Mouse (Mus musculus): Measurements from ENCODE around the gene Ppil1. TPM values are rescaled to one million over a fixed set of nuclear protein-coding genes. Genes with fewer than 3 reads are reported as not detected.

Gene Ppil1
- polyA plus RNA-seq, 1 experiment, result 5.0 TPM

GRCm38 (mm10) chr17:29231109-29231508 is 32.9 kb downstream of the Ppil1 start:
- Histone ChIP-seq H3K9me3 (ENCODE audit: control insufficient read depth, low read length) (no peaks in the 10 kb centered on the region), H3K4me3 (replicated peaks) (no peak overlapping the region), H3K4me1 (ENCODE audit: control insufficient read depth) (no peaks in the 10 kb centered on the region), H3K27me3 (ENCODE audit: control insufficient read depth) (peaks cover 22% of the 10 kb centered on the region), H3K36me3 (ENCODE audit: control insufficient read depth) (no peaks in the 10 kb centered on the region)
- no peak for TF ChIP-seq TAL1 (IDR thresholded peaks at IDR 0.05; ENCODE audit: low read length)
- no peak for TF ChIP-seq GATA1 (IDR thresholded peaks at IDR 0.05; ENCODE audit: low read length)

- Histone ChIP-seq H3K9me3 (ENCODE audit: control insufficient read depth, low read length) (no peaks in the 10 kb centered on the region), H3K36me3 (ENCODE audit: control insufficient read depth) (no peaks in the 10 kb centered on the region), H3K4me3 (replicated peaks) (no peak overlapping the region), H3K4me1 (ENCODE audit: control insufficient read depth) (no peaks in the 10 kb centered on the region), H3K27me3 (ENCODE audit: control insufficient read depth) (no peaks in the 10 kb centered on the region; the same call in 1 of the 2 replicates)
- TF ChIP-seq GATA1 (IDR thresholded peaks at IDR 0.05; ENCODE audit: low read length) (no peak), TAL1 (IDR thresholded peaks at IDR 0.05; ENCODE audit: low read length) (no peak)
These were observed 43.4 kb downstream of the Ppil1 start for GRCm38 (mm10) chr17:29220631-29221030.

DNA sequence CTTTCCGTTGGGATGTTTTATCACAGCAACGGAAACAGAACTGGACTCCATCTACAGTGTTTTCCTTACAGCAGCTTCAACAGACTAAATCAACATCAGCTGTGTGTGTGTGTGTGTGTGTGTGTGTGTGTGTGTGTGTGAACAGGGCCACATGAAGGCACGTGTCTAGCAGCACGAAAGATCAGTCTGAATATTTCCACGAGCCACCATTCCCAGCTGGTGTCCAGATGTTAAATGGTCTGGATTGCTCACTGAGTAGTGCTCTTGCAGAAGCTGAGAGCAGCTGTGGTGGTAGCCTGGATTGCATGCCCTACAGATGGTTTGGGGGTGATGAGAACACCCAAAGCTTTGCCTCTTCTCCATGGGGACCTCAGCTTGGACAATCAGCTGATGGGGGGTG is 46.0 kb downstream of the Ppil1 start:
- Histone ChIP-seq H3K9me3 (ENCODE audit: control insufficient read depth, low read length) (no peaks in the 10 kb centered on the region), H3K4me1 (ENCODE audit: control insufficient read depth) (no peaks in the 10 kb centered on the region), H3K27me3 (ENCODE audit: control insufficient read depth) (peaks cover 5% of the 10 kb centered on the region), H3K4me3 (replicated peaks) (no peak overlapping the region), H3K36me3 (ENCODE audit: control insufficient read depth) (no peaks in the 10 kb centered on the region)
- no peak for TF ChIP-seq TAL1 (IDR thresholded peaks at IDR 0.05; ENCODE audit: low read length)
- TF ChIP-seq GATA1 (IDR thresholded peaks at IDR 0.05; ENCODE audit: low read length), result no peak

DNA sequence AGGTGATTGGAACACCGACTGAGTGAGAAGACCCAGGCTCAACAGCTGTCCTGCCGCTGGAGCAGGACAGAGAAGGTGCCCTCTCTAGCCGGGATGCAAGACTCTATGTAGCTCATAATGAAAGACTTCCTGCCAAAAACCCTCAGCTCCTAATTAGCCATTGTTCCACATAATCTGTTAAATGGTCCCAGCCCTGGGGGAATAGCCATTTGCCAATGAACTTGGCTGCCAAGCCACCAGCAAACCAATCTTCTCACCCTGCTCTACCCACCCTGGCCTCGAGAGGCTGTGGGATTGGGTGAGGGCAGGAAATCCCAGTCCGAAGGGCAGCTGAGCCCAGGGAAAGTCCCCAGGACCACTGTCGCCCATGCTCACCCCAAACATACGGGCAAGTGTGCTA is 47.9 kb downstream of the Ppil1 start:
- Histone ChIP-seq H3K9me3 (ENCODE audit: control insufficient read depth, low read length) (no peaks in the 10 kb centered on the region), H3K36me3 (ENCODE audit: control insufficient read depth) (no peaks in the 10 kb centered on the region), H3K4me1 (ENCODE audit: control insufficient read depth) (no peaks in the 10 kb centered on the region), H3K4me3 (replicated peaks) (no peak overlapping the region), H3K27me3 (ENCODE audit: control insufficient read depth) (peaks cover 5% of the 10 kb centered on the region)
- TF ChIP-seq GATA1 (IDR thresholded peaks at IDR 0.05; ENCODE audit: low read length) (no peak), TAL1 (IDR thresholded peaks at IDR 0.05; ENCODE audit: low read length) (no peak)

- Histone ChIP-seq H3K4me1 (ENCODE audit: control insufficient read depth) (no peaks in the 10 kb centered on the region), H3K9me3 (ENCODE audit: control insufficient read depth, low read length) (no peaks in the 10 kb centered on the region), H3K27me3 (ENCODE audit: control insufficient read depth) (peaks cover 5% of the 10 kb centered on the region), H3K4me3 (replicated peaks) (no peak overlapping the region), H3K36me3 (ENCODE audit: control insufficient read depth) (no peaks in the 10 kb centered on the region)
- TF ChIP-seq GATA1 (IDR thresholded peaks at IDR 0.05; ENCODE audit: low read length), result no peak
- no peak for TF ChIP-seq TAL1 (IDR thresholded peaks at IDR 0.05; ENCODE audit: low read length)
These were observed 49.3 kb downstream of the Ppil1 start for GRCm38 (mm10) chr17:29214655-29215054.

- no peak overlapping the region for H3K4me3 ChIP-seq (replicated peaks)
- no peaks in the 10 kb centered on the region for H3K9me3 ChIP-seq (ENCODE audit: control insufficient read depth, low read length)
- H3K36me3 ChIP-seq (ENCODE audit: control insufficient read depth), result no peaks in the 10 kb centered on the region
- peaks cover 5% of the 10 kb centered on the region for H3K27me3 ChIP-seq (ENCODE audit: control insufficient read depth)
- TF ChIP-seq GATA1 (IDR thresholded peaks at IDR 0.05; ENCODE audit: low read length), result no peak
- TF ChIP-seq TAL1 (IDR thresholded peaks at IDR 0.05; ENCODE audit: low read length), result no peak
- no peaks in the 10 kb centered on the region for H3K4me1 ChIP-seq (ENCODE audit: control insufficient read depth)
These were observed 49.9 kb downstream of the Ppil1 start for GRCm38 (mm10) chr17:29214193-29214456.

DNA sequence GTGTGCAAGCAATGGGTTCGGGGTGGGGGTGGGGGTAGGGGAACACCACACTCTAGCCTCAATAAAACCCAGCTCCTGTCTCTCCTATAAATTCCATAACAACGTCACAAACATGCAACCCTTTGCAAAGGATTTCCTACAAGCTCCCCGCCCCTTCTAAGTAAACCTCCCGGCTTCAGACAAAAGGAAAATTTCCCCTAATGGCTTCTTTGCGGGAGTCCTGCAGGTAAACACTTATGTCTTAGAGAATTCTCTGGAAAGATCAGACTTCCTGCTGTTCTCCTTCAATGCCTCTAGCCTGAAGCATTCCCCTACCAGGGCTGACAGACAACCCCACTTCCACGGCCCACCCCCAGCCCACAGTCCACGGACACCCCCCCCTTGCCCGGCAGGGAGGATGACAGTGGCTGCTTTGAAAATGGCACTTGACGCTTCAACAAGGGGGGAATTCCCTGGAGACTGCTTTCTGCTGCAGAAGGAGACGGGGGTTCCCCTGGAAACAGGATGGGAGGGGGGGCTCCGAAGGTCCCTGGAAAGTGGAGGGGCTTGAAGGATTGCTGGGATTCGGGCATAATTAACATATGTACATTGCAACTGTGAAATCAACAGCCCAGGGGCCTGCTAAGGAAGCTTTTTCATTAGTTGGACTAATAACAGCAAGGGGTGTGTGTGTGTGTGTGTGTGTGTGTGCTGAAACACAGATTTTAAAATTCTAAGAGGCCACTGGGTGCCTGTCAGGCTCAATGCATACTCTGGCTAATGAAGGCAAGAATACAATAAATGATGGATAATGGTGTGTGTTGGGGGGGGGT is 50.4 kb downstream of the Ppil1 start:
- TF ChIP-seq TAL1 (IDR thresholded peaks at IDR 0.05; ENCODE audit: low read length), result no peak
- TF ChIP-seq GATA1 (IDR thresholded peaks at IDR 0.05; ENCODE audit: low read length), result no peak
- H3K9me3 ChIP-seq (ENCODE audit: control insufficient read depth, low read length), result no peaks in the 10 kb centered on the region
- no peaks in the 10 kb centered on the region for H3K4me1 ChIP-seq (ENCODE audit: control insufficient read depth)
- H3K36me3 ChIP-seq (ENCODE audit: control insufficient read depth), result no peaks in the 10 kb centered on the region
- peaks cover 5% of the 10 kb centered on the region for H3K27me3 ChIP-seq (ENCODE audit: control insufficient read depth)
- no peak overlapping the region for H3K4me3 ChIP-seq (replicated peaks)

- no peaks in the 10 kb centered on the region for H3K9me3 ChIP-seq (ENCODE audit: control insufficient read depth, low read length)
- no peaks in the 10 kb centered on the region for H3K36me3 ChIP-seq (ENCODE audit: control insufficient read depth)
- TF ChIP-seq TAL1 (IDR thresholded peaks at IDR 0.05; ENCODE audit: low read length) (no peak), GATA1 (IDR thresholded peaks at IDR 0.05; ENCODE audit: low read length) (no peak)
- H3K4me3 ChIP-seq (replicated peaks), result no peak overlapping the region
- peaks cover 5% of the 10 kb centered on the region for H3K27me3 ChIP-seq (ENCODE audit: control insufficient read depth)
- no peaks in the 10 kb centered on the region for H3K4me1 ChIP-seq (ENCODE audit: control insufficient read depth)
These were observed 52.1 kb downstream of the Ppil1 start for GRCm38 (mm10) chr17:29211836-29212235.

DNA sequence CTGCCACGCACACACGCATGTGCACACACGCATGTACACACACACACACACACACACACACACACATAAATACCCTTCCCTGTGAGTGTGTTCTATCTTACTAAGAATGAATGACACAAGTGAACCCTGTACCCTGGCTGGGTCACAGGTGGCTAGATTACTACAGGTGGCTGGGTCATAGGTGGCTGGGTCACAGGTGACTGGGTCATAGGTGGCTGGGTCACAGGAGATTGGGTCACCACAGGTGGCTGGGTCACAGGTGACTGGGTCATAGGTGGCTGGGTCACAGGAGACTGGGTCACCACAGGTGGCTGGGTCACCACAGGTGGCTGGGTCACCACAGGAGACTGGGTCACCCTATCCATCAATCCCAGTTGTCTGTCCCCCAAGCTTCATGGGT is 53.9 kb downstream of the Ppil1 start:
- Histone ChIP-seq H3K4me1 (ENCODE audit: control insufficient read depth) (no peaks in the 10 kb centered on the region), H3K27me3 (ENCODE audit: control insufficient read depth) (peaks cover 5% of the 10 kb centered on the region), H3K9me3 (ENCODE audit: control insufficient read depth, low read length) (no peaks in the 10 kb centered on the region), H3K36me3 (ENCODE audit: control insufficient read depth) (no peaks in the 10 kb centered on the region), H3K4me3 (replicated peaks) (no peak overlapping the region)
- TF ChIP-seq GATA1 (IDR thresholded peaks at IDR 0.05; ENCODE audit: low read length), result no peak
- no peak for TF ChIP-seq TAL1 (IDR thresholded peaks at IDR 0.05; ENCODE audit: low read length)

GRCm38 (mm10) chr17:29206052-29206451 is 57.9 kb downstream of the Ppil1 start:
- H3K9me3 ChIP-seq (ENCODE audit: control insufficient read depth, low read length), result no peaks in the 10 kb centered on the region
- no peak overlapping the region for H3K4me3 ChIP-seq (replicated peaks)
- no peaks in the 10 kb centered on the region for H3K36me3 ChIP-seq (ENCODE audit: control insufficient read depth)
- H3K4me1 ChIP-seq (ENCODE audit: control insufficient read depth), result no peaks in the 10 kb centered on the region
- no peaks in the 10 kb centered on the region for H3K27me3 ChIP-seq (ENCODE audit: control insufficient read depth)
- TF ChIP-seq GATA1 (IDR thresholded peaks at IDR 0.05; ENCODE audit: low read length) (no peak), TAL1 (IDR thresholded peaks at IDR 0.05; ENCODE audit: low read length) (no peak)
